Mouse (Mus musculus): ENCODE results near the gene Ntn3. TPM values are rescaled to one million over a fixed set of nuclear protein-coding genes. Genes with fewer than 3 reads are reported as not detected.
A peak's percentile ranks its signal among the peaks of the same experiment; 100 is the strongest.

The Ntn3 gene
- polyA plus RNA-seq, 1 experiment from 2014 or later = 5.0 TPM

DNA sequence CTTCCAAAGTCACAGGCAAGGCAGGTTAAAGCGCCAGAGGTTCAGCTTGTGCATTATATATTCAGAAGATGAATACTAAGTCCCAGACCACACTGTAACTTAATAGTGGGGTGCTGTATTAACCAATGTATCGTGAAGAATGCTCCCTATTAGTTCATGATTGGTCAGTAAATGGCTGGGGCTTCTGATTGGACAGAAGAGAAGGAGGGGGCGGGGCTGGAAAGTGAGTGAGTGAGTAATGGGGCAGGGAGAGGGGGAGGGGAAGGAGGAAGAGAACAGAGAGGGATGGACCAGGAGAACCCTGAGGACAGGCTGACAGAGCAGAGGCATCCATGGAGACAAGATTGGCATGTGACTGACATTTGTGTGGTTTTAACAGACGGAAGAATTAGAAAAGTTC lies 7.5 kb upstream of the Ntn3 start:
- H3K9ac ChIP-seq (replicated peaks; ENCODE audit: low read depth, low read length) = no peak overlapping the region
- peaks cover 12% of the 10 kb centered on the region for H3K36me3 ChIP-seq (ENCODE audit: control insufficient read depth, insufficient read depth, low read length)
- no peaks in the 10 kb centered on the region for H3K9me3 ChIP-seq (ENCODE audit: control insufficient read depth, low read length)
- H3K27ac ChIP-seq (ENCODE audit: low read depth, low read length) = no peak overlapping the region
- no peak overlapping the region for H3K4me3 ChIP-seq (ENCODE audit: low read depth, low read length)
- WGBS = 66% methylated on average over 4 of the region's 4 CpGs
- H3K4me1 ChIP-seq (ENCODE audit: control insufficient read depth, insufficient read depth, low read length) = peaks cover 11% of the 10 kb centered on the region
- no peak for ATAC-seq (ENCODE audit: low read depth)
- no peaks in the 10 kb centered on the region for H3K27me3 ChIP-seq (ENCODE audit: control insufficient read depth, insufficient read depth, low read length)
- no peak overlapping the region for H3K4me2 ChIP-seq (ENCODE audit: low read depth, low read length)

DNA sequence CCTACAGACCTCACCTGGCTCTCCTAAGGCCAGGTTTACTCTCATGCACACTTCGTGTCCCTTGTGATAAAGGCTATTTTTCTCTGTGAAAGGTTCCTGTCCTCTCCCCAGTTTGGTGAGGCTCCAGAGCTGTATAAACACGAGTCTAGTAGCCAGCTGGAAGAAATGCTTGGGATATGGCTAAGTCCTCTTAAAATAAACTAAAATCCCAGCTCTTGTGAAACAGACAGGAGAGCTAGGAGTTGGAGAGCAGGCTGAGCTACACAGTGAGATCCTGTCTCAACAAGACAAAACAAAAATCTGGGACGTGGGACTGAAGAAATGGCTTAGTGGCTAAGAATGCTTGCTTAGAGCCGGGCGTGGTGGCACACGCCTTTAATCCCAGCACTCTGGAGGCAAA lies 3.9 kb upstream of the Ntn3 start:
- H3K27ac ChIP-seq (ENCODE audit: low read depth, low read length) = no peak overlapping the region
- peaks cover 12% of the 10 kb centered on the region for H3K36me3 ChIP-seq (ENCODE audit: control insufficient read depth, insufficient read depth, low read length)
- H3K4me1 ChIP-seq (ENCODE audit: control insufficient read depth, insufficient read depth, low read length) = peaks cover 29% of the 10 kb centered on the region
- H3K4me3 ChIP-seq (ENCODE audit: low read depth, low read length) = no peak overlapping the region
- H3K9me3 ChIP-seq (ENCODE audit: control insufficient read depth, low read length) = no peaks in the 10 kb centered on the region
- H3K27me3 ChIP-seq (ENCODE audit: control insufficient read depth, insufficient read depth, low read length) = no peaks in the 10 kb centered on the region
- no peak overlapping the region for H3K4me2 ChIP-seq (ENCODE audit: low read depth, low read length)
- WGBS = 80% methylated on average over 6 of the region's 6 CpGs
- no peak overlapping the region for H3K9ac ChIP-seq (replicated peaks; ENCODE audit: low read depth, low read length)
- ATAC-seq (ENCODE audit: low read depth) = no peak

DNA sequence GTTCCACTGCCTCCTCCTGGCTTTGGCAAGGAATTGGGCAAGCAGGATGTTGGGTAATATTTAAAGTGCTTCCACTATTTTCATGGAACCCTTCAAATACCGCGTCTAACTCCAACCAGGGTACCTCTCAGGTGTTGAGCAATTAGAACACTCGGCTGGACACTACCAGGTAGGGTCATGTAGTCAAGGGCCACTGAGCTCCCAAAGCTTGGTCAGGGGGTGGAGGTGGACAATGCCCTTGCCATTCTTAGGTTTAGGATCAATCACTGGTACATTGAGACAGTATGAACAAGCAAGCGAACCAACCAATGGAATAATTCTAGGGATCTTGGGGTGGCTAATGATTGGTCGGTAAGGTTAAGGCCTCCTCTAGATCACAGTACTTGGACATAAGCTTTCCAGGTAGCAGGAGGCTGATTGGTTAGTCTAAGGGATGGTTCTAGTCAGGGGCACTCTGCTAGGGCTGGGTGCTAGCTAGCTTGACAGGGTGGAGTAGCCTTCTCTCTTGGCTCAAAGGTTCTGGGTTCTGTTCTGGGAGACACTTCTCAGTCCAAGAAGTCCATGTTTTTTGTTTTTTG lies 3.2 kb upstream of the Ntn3 start:
- Histone ChIP-seq H3K9me3 (ENCODE audit: control insufficient read depth, low read length) (no peaks in the 10 kb centered on the region), H3K4me1 (ENCODE audit: control insufficient read depth, insufficient read depth, low read length) (peaks cover 36% of the 10 kb centered on the region), H3K27me3 (ENCODE audit: control insufficient read depth, insufficient read depth, low read length) (0 out of 2 replicates have a peak, but pooled peaks cover under 1% of the 10 kb centered on the region), H3K4me3 (ENCODE audit: low read depth, low read length) (peak overlapping the region; percentile 57), H3K27ac (ENCODE audit: low read depth, low read length) (no peak overlapping the region; the same call in 1 of the 2 replicates), H3K4me2 (ENCODE audit: low read depth, low read length) (peak overlapping the region; percentile 97), H3K9ac (replicated peaks; ENCODE audit: low read depth, low read length) (no peak overlapping the region; the same call in 1 of the 2 replicates), H3K36me3 (ENCODE audit: control insufficient read depth, insufficient read depth, low read length) (peaks cover 12% of the 10 kb centered on the region)
- ATAC-seq (ENCODE audit: low read depth) = no peak
- WGBS = 28% methylated on average over 5 of the region's 5 CpGs

DNA sequence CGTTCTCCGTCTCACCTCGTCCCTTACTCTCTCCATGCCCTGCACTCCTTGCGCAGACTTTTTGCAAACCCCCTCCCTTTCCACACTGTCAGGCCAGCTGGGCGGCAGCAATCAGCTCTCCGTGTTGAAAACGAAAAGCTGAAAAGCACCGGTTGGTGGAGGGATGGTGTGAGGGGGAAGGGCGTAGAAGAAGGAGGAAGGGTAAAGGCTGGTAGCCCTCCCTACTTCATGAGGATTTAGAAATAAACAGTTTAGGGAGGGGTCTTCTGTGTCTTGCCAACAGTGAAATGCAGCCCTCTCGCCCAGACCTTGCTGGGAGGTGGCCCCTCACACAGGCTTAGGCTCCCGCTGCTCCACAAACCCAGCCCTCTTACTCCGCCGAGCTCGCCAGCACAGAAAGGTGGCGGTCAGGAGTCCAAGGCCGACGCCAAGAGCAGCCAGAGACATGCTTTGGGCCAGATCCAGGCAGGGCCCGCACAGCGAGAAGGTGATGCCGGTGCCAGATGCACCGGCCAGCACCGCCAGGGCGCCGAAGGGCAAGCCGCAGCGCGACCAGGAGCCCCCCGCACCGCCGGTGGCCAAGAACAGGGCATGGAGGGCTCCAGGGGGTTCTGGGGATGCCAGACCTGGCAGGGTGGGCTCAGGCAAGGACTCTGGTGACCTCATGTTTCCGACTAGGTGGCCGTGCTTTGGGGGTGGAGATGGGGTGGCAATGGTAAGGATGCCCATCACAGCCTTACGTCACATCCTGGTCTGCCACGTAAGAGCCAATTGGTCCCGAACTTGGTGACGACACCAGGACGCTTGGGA lies 2.5 kb upstream of the Ntn3 start:
- H3K4me2 ChIP-seq (ENCODE audit: low read depth, low read length) = peak overlapping the region; percentile 97
- 0 out of 2 replicates have a peak, but pooled peaks cover 4% of the 10 kb centered on the region for H3K27me3 ChIP-seq (ENCODE audit: control insufficient read depth, insufficient read depth, low read length)
- peak overlapping the region; percentile 82 for H3K27ac ChIP-seq (ENCODE audit: low read depth, low read length)
- H3K4me3 ChIP-seq (ENCODE audit: low read depth, low read length) = peak overlapping the region; percentile 57
- peaks cover 12% of the 10 kb centered on the region for H3K36me3 ChIP-seq (ENCODE audit: control insufficient read depth, insufficient read depth, low read length)
- WGBS = 2% methylated on average over 37 of the region's 37 CpGs
- peak overlapping the region; percentile 82 for H3K9ac ChIP-seq (replicated peaks; ENCODE audit: low read depth, low read length)
- H3K4me1 ChIP-seq (ENCODE audit: control insufficient read depth, insufficient read depth, low read length) = peaks cover 43% of the 10 kb centered on the region
- H3K9me3 ChIP-seq (ENCODE audit: control insufficient read depth, low read length) = no peaks in the 10 kb centered on the region
- peak; percentile 69 for ATAC-seq (ENCODE audit: low read depth)

DNA sequence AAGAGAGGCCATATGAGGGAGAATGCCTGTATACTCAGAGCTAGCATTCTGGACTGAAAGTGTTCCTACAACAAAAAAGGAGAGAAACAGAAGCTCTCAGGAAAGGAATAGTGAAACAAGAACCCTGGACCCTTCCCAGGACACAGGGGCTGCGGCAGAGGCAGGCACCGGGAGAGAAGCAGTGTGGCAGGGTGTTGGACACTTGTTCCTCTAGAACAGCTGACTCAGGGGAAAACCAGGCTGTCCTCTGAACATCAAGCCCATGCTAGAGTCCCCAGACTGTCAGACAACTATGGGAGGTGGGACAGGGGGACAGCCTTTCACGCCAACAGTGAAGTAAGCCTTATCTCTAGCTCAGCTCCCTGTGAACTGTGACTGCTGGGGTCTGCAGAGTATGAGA lies 1.3 kb upstream of the Ntn3 start:
- no peak for ATAC-seq (ENCODE audit: low read depth)
- Histone ChIP-seq H3K4me2 (ENCODE audit: low read depth, low read length) (peak overlapping the region; percentile 97; the same call in 1 of the 2 replicates), H3K4me3 (ENCODE audit: low read depth, low read length) (no peak overlapping the region), H3K27ac (ENCODE audit: low read depth, low read length) (no peak overlapping the region), H3K9me3 (ENCODE audit: control insufficient read depth, low read length) (no peaks in the 10 kb centered on the region), H3K4me1 (ENCODE audit: control insufficient read depth, insufficient read depth, low read length) (peaks cover 53% of the 10 kb centered on the region), H3K27me3 (ENCODE audit: control insufficient read depth, insufficient read depth, low read length) (0 out of 2 replicates have a peak, but pooled peaks cover 4% of the 10 kb centered on the region), H3K9ac (replicated peaks; ENCODE audit: low read depth, low read length) (no peak overlapping the region), H3K36me3 (ENCODE audit: control insufficient read depth, insufficient read depth, low read length) (peaks cover 5% of the 10 kb centered on the region)
- WGBS = 92% methylated on average over 3 of the region's 3 CpGs

DNA sequence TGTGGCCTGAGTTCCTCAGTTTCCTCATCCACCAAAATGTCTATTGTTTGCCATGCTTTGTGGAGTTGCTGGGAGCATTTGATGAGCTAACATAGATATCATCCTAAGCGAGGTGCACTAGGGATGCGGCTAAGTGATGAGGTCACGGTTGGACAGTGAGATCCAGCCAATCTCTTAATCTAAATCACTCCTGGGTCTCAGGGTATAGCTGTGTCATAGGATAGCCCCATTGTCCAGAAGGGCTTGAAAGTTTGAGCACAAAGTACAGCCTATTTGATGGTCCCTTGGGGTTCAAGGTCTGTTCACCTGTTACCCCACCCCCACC lies 547 bp upstream of the Ntn3 start:
- no peak overlapping the region for H3K4me3 ChIP-seq (ENCODE audit: low read depth, low read length)
- H3K9ac ChIP-seq (replicated peaks; ENCODE audit: low read depth, low read length) = no peak overlapping the region
- WGBS = 79% methylated on average over 3 of the region's 3 CpGs
- H3K27ac ChIP-seq (ENCODE audit: low read depth, low read length) = peak overlapping the region; percentile 79
- H3K27me3 ChIP-seq (ENCODE audit: control insufficient read depth, insufficient read depth, low read length) = 0 out of 2 replicates have a peak, but pooled peaks cover 4% of the 10 kb centered on the region
- ATAC-seq (ENCODE audit: low read depth) = no peak
- H3K36me3 ChIP-seq (ENCODE audit: control insufficient read depth, insufficient read depth, low read length) = no peaks in the 10 kb centered on the region
- peaks cover 53% of the 10 kb centered on the region for H3K4me1 ChIP-seq (ENCODE audit: control insufficient read depth, insufficient read depth, low read length)
- H3K4me2 ChIP-seq (ENCODE audit: low read depth, low read length) = peak overlapping the region; percentile 92; the same call in 1 of the 2 replicates
- H3K9me3 ChIP-seq (ENCODE audit: control insufficient read depth, low read length) = no peaks in the 10 kb centered on the region

DNA sequence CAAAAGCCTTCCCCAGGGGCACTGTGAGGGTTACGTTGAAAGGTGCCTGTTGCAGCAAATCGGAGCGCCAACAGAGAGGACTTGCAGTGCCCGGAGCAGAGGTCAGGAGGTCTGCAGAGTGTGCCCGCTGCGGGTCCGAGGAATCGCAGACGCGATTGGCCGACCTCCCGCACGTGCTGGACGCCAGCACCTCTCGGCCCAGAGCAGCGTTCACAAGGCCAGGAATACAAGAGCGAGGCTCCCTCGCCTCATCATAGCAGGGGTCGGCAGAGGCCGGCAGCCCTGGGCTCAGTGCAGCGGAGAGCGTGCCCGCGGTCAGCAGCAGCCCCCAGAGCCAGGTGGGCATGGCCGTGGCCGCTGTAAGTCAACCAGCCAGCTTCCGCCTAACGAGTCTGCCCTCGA lies 689 bp downstream of the Ntn3 start:
- Histone ChIP-seq H3K9ac (replicated peaks; ENCODE audit: low read depth, low read length) (peak overlapping the region; percentile 66), H3K36me3 (ENCODE audit: control insufficient read depth, insufficient read depth, low read length) (no peaks in the 10 kb centered on the region), H3K27me3 (ENCODE audit: control insufficient read depth, insufficient read depth, low read length) (0 out of 2 replicates have a peak, but pooled peaks cover 4% of the 10 kb centered on the region), H3K27ac (ENCODE audit: low read depth, low read length) (peak overlapping the region; percentile 79), H3K4me1 (ENCODE audit: control insufficient read depth, insufficient read depth, low read length) (peaks cover 65% of the 10 kb centered on the region), H3K4me2 (ENCODE audit: low read depth, low read length) (peak overlapping the region; percentile 92), H3K4me3 (ENCODE audit: low read depth, low read length) (peak overlapping the region; percentile 36), H3K9me3 (ENCODE audit: control insufficient read depth, low read length) (no peaks in the 10 kb centered on the region)
- ATAC-seq (ENCODE audit: low read depth) = no peak
- WGBS = 2% methylated on average over 29 of the region's 29 CpGs

DNA sequence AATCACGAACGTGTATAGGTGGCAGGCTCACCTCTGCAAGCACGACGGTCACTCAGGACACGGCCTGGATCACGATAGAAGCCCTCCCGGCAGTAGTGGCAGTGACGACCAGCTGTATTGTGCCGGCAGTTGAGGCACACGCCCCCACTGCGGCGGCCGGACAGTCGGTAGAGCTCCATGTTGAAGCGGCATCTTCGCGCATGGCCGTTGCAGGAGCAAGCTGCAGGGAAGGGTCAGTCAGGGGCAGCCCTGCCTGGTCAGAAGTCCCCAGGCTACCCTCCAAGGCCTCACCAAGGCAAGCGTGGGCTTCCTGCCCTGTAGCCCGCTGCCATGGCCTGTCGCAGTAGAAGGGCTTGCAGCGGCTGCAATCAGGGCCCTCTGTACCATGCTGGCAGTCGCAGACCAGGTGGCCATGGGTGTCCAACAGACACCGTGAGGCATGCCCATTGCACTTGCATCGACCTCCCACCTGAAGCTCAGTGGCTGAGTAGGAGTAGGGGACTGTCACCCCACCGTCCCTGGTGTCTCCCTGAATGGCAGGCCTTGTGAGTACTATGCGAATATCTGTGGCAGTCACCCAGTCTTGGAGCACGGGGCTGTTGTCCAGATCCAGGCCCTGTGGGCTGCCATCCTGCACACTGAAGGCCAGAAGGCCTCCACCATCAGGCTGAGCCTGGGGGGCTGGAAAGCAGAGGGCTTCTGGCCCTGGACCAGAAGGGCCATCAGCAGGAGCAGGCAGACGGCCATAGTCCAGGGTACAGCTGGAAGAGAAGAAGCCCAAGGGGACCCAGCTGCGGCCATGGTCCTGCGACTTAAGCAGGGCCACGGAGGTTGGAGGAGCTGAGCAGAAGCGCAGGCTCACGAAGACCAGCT lies 1.3 kb downstream of the Ntn3 start:
- Histone ChIP-seq H3K4me2 (ENCODE audit: low read depth, low read length) (peak overlapping the region; percentile 92), H3K27me3 (ENCODE audit: control insufficient read depth, insufficient read depth, low read length) (0 out of 2 replicates have a peak, but pooled peaks cover 4% of the 10 kb centered on the region), H3K4me1 (ENCODE audit: control insufficient read depth, insufficient read depth, low read length) (peaks cover 68% of the 10 kb centered on the region), H3K36me3 (ENCODE audit: control insufficient read depth, insufficient read depth, low read length) (no peaks in the 10 kb centered on the region), H3K9ac (replicated peaks; ENCODE audit: low read depth, low read length) (peak overlapping the region; percentile 83), H3K9me3 (ENCODE audit: control insufficient read depth, low read length) (no peaks in the 10 kb centered on the region), H3K27ac (ENCODE audit: low read depth, low read length) (no peak overlapping the region), H3K4me3 (ENCODE audit: low read depth, low read length) (peak overlapping the region; percentile 36)
- no peak for ATAC-seq (ENCODE audit: low read depth)
- WGBS = 52% methylated on average over 34 of the region's 34 CpGs

Measured in neural tube, embryonic 14.5 days (tissue).